Mouse (Mus musculus) liver, postnatal 0 days (tissue): ENCODE data around the gene Ptpre.

ENCODE experiments used
- CTCF ChIP-seq: sonication (generic); IDR thresholded peaks from 2 replicates; pipeline ENCODE4 v1.5.1; 2016; ENCODE audit warnings: antibody characterized with exemption, low read depth
- EP300 ChIP-seq: IDR thresholded peaks from 2 replicates; pipeline ENCODE4 v1.6.1; 2016; ENCODE audit warnings: antibody characterized with exemption, low read depth, mild to moderate bottlenecking

DNA sequence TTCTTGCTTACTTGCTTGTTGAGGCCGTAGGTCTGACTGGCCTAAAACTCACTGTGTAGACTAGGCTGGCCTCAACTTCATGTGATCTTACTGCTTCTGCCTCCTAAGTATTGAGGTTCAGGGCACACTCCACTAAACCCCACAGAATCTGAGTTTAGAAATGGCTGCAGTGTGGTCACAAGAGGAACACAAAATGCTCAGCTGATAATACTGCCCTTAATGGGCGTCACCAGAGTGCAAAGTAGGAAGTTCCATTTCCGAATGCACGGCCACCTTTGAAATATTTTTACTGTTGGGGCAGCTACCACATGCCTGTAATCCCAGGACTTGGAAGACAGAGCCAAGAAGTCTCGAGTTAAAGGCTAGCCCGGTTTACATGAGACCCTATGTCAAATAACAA lies 65.0 kb downstream of the Ptpre start:
- TF ChIP-seq EP300 (no peak), CTCF (no peak)
